ENCODE assay signal across 9 mouse cellular contexts in the genomic region with DNA sequence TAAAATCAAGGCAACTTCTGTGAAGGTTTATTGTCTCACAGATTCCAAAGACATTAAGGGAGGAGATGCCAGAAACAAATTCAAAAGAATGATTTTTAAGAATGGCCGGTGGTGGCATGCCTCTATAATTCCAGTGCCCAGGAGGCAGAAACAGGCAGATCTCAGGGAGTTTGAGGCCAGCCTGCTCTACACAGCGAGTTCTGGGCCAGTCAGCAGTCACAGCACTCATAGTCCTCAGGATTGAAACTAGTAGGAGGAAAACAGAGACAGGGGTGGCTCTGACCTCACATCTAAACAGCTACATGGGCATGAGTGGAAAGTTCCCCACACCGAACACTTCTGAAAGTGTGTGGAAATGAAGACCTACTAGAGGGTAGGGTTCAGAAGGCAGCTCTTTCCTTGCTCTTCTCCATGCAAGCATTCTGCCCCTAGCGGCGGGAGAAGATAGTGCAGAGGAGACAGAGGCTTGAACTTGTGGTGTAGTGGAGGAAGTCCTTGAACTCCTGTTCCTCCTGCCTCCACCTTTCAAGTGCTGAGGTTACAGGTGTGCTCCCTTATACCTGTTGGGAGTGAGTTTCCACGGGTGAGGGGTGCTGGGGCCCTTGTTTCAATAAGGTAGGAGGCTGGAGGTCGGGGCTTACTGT. TPM values are rescaled to one million over a fixed set of nuclear protein-coding genes. Genes with fewer than 3 reads are reported as not detected.
DNase-seq lines count a peak whose midpoint lies in the region; ATAC-seq and TF ChIP-seq lines count a peak whose summit lies in the region.
"Had no signal": no experiment of that assay in that cellular context is flagged by ENCODE, and none has a peak within 500 bp of the region (broad histone marks: within the 10 kb centered on the region; RNA-seq: fewer than 3 reads in every experiment).

No protein-coding gene starts in this region.

- ATAC-seq in liver, embryonic 11.5 days (replicated peaks; ENCODE audit: low FRiP score), result no peak; the same call in 1 of the 2 replicates
- ATAC-seq in monocyte, adult 5-6 weeks (replicated peaks; ENCODE audit: insufficient number of reproducible peaks, low FRiP score, low TSS enrichment, poor library complexity, severe bottlenecking), result peak; percentile 76; the same call in 1 of the 2 replicates

- peak; percentile 55 for TF ChIP-seq CTCF in cerebellum, adult 2 months (IDR thresholded peaks at IDR 0.05; ENCODE audit: borderline replicate concordance, insufficient read depth, low read depth, low read length)

- H3K9ac ChIP-seq in liver, embryonic 11.5 days (ENCODE audit: low read depth, low read length), result no peak overlapping the region
- H3K9ac ChIP-seq: hindbrain, embryonic 15.5 days had no signal

- H3K4me1 ChIP-seq in cerebellum, adult 2 months (ENCODE audit: control insufficient read depth, insufficient read depth, low read length), result no peaks in the 10 kb centered on the region
- no peaks in the 10 kb centered on the region for H3K4me1 ChIP-seq in liver, embryonic 11.5 days (replicated peaks; ENCODE audit: control insufficient read depth, insufficient read depth, low read length)
- H3K4me1 ChIP-seq: hindbrain, embryonic 15.5 days had no signal

- DNase-seq in cerebellum, adult 2 months, result no peak
- no peak for DNase-seq in cerebellum, postnatal 4 days (ENCODE audit: low spot score in 2 of 2)
- peak; percentile 56 for DNase-seq in liver
- no peak for DNase-seq in liver, embryonic 11.5 days (ENCODE audit: low spot score)
- DNase-seq in embryo, embryonic 10 days (ENCODE audit: low spot score), result peak; percentile 38
- no peak for DNase-seq in frontal cortex, postnatal 10 days (ENCODE audit: low spot score in 2 of 2)
- no peak for DNase-seq in layer of hippocampus, postnatal 14 days (ENCODE audit: low spot score in 2 of 2)

- H3K27ac ChIP-seq in cerebellum, adult 2 months (ENCODE audit: insufficient read depth, low read length), result no peak overlapping the region
- H3K27ac ChIP-seq in liver, embryonic 11.5 days (ENCODE audit: low read depth, low read length), result no peak overlapping the region
- H3K27ac ChIP-seq: hindbrain, embryonic 15.5 days had no signal

- no peak for TF ChIP-seq POLR2A in cerebellum, adult 2 months (IDR thresholded peaks at IDR 0.05; ENCODE audit: borderline replicate concordance, insufficient read depth, low read length)

- H3K4me3 ChIP-seq in cerebellum, adult 2 months (replicated peaks; ENCODE audit: insufficient read depth, low read depth, low read length), result no peak overlapping the region
- no peak overlapping the region for H3K4me3 ChIP-seq in liver, embryonic 11.5 days (ENCODE audit: low read depth, low read length)
- H3K4me3 ChIP-seq: hindbrain, embryonic 15.5 days had no signal

- no peaks in the 10 kb centered on the region for H3K9me3 ChIP-seq in liver, embryonic 11.5 days (ENCODE audit: control insufficient read depth, low read length)
- H3K9me3 ChIP-seq: hindbrain, embryonic 15.5 days had no signal

- no peaks in the 10 kb centered on the region for H3K27me3 ChIP-seq in cerebellum, adult 2 months (ENCODE audit: control insufficient read depth, insufficient read depth, low read length)
- H3K27me3 ChIP-seq in liver, embryonic 11.5 days (replicated peaks; ENCODE audit: control insufficient read depth, insufficient read depth, low read length), result no peaks in the 10 kb centered on the region
- H3K27me3 ChIP-seq: hindbrain, embryonic 15.5 days had no signal

- no peak overlapping the region for H3K4me2 ChIP-seq in liver, embryonic 11.5 days
- H3K4me2 ChIP-seq: hindbrain, embryonic 15.5 days had no signal

- no peaks in the 10 kb centered on the region for H3K36me3 ChIP-seq in liver, embryonic 11.5 days (ENCODE audit: control insufficient read depth, insufficient read depth, low read length)
- H3K36me3 ChIP-seq: hindbrain, embryonic 15.5 days had no signal

- WGBS in cerebellum, adult 2 months, result 53% methylated on average over 7 of the region's 7 CpGs
- whole genome bisulfite sequencing in liver, embryonic 11.5 days, result 42% methylated on average over 7 of the region's 7 CpGs

RNA-seq across cellular contexts. Expression of gene S100a7a, which starts 14.2 kb away (rescaled TPM):
- 0.31 and 0.38 TPM in 2 replicates for polyA plus RNA-seq in cerebellum, adult 2 months (2012; rRNA removed)
- polyA plus RNA-seq in liver, embryonic 11.5 days (2014; fragmentation: Nextera tagmentation; extraction: Ambion mirVana), result not detected in 2 replicates
- total RNA-seq in monocyte, adult 5-6 weeks (2017), result 0.58 TPM in 1 of 3 replicates, not detected in the others
- total RNA-seq in layer of hippocampus, postnatal 14 days (2021), result under 1 TPM in 1 of 2 experiments, not detected in 1; 0.35 TPM
- polyA plus RNA-seq: hindbrain, embryonic 15.5 days had no signal

RNA-seq across cellular contexts. Expression of gene S100a6, which starts 27.0 kb away (rescaled TPM):
- polyA plus RNA-seq in cerebellum, adult 2 months (2012; rRNA removed), result 32.0 and 36.0 TPM in 2 replicates
- 13.9 and 14.6 TPM in 2 replicates for polyA plus RNA-seq in liver, embryonic 11.5 days (2014; fragmentation: Nextera tagmentation; extraction: Ambion mirVana)
- 318 to 564 TPM (median 521 TPM) in 3 replicates for total RNA-seq in monocyte, adult 5-6 weeks (2017)
- total RNA-seq in layer of hippocampus, postnatal 14 days (2021), result 10 to 100 TPM; 26.3 to 30.1 TPM

RNA-seq across cellular contexts. Expression of gene S100a8, which starts 29.1 kb away (rescaled TPM):
- 4.4 and 8.4 TPM in 2 replicates for polyA plus RNA-seq in cerebellum, adult 2 months (2012; rRNA removed)
- 140 and 141 TPM in 2 replicates for polyA plus RNA-seq in liver, embryonic 11.5 days (2014; fragmentation: Nextera tagmentation; extraction: Ambion mirVana)
- total RNA-seq in monocyte, adult 5-6 weeks (2017), result 3.4 to 52.7 TPM (median 15.1 TPM) in 3 replicates
- total RNA-seq in layer of hippocampus, postnatal 14 days (2021), result not detected

RNA-seq across cellular contexts. Expression of gene S100a5, which starts 31.3 kb away (rescaled TPM):
- polyA plus RNA-seq in cerebellum, adult 2 months (2012; rRNA removed), result not detected in 2 replicates
- not detected in 2 replicates for polyA plus RNA-seq in liver, embryonic 11.5 days (2014; fragmentation: Nextera tagmentation; extraction: Ambion mirVana)
- not detected in 3 replicates for total RNA-seq in monocyte, adult 5-6 weeks (2017)
- not detected for total RNA-seq in layer of hippocampus, postnatal 14 days (2021)
- polyA plus RNA-seq: hindbrain, embryonic 15.5 days had no signal

RNA-seq across cellular contexts. Expression of gene S100a4, which starts 36.1 kb away (rescaled TPM):
- 2.7 and 4.1 TPM in 2 replicates for polyA plus RNA-seq in cerebellum, adult 2 months (2012; rRNA removed)
- polyA plus RNA-seq in liver, embryonic 11.5 days (2014; fragmentation: Nextera tagmentation; extraction: Ambion mirVana), result 0.69 and 0.77 TPM in 2 replicates
- total RNA-seq in monocyte, adult 5-6 weeks (2017), result 562 to 1,115 TPM (median 1,082 TPM) in 3 replicates
- 1 to 10 TPM; 7.3 to 9.1 TPM for total RNA-seq in layer of hippocampus, postnatal 14 days (2021)

Comparison
In these comparisons a context has a peak if more than half of its experiments do, and no peak if none do; other contexts are left out.
1. DNase-seq: peak in liver (single experiment) and embryo, embryonic 10 days (single experiment); none in cerebellum, adult 2 months (0 of 2), cerebellum, postnatal 4 days (0 of 2), liver, embryonic 11.5 days (single experiment), frontal cortex, postnatal 10 days (0 of 2) and layer of hippocampus, postnatal 14 days (0 of 2).
2. RNA of gene S100a6, which starts 27.0 kb away (total RNA-seq): 318 to 564 TPM in monocyte, adult 5-6 weeks; 26.3 to 30.1 TPM in layer of hippocampus, postnatal 14 days; every median in the first group is over 10 times any median in the second.